Mouse (Mus musculus) olfactory bulb, adult 2 months (tissue): ENCODE measurements around the gene Cep57l1. TPM values are rescaled to one million over a fixed set of nuclear protein-coding genes. Genes with fewer than 3 reads are reported as not detected.
"Not testable (repeated sequence)": the region's sequence is repeated elsewhere in the genome, so short reads cannot be mapped to it uniquely, and the experiment has no call there.

Source experiments
- H3K27ac ChIP-seq: fragments of 200-500 bp; 2 replicates; pipeline ENCODE4 v1.5.1; 2012; ENCODE audit warnings: low read depth, low read length; ENCODE audit not compliant: insufficient read depth
- H3K4me1 ChIP-seq: fragments of 200-500 bp; 2 replicates; pipeline ENCODE4 v1.6.1; 2012; ENCODE audit warnings: low read length; ENCODE audit not compliant: control insufficient read depth, insufficient read depth
- H3K4me3 ChIP-seq: fragments of 200-500 bp; 2 replicates; pipeline ENCODE4 v1.5.1; 2012; ENCODE audit warnings: mild to moderate bottlenecking, low read depth, low read length, moderate library complexity; ENCODE audit not compliant: insufficient read depth
- CTCF ChIP-seq: fragments of 200-500 bp; IDR thresholded peaks from 2 replicates; pipeline ENCODE4 v1.5.1; 2012; ENCODE audit warnings: low read depth, mild to moderate bottlenecking, low read length, moderate library complexity; ENCODE audit not compliant: insufficient read depth
- POLR2A ChIP-seq: fragments of 200-500 bp; IDR thresholded peaks from 2 replicates; pipeline ENCODE4 v1.6.1; 2012; ENCODE audit warnings: mild to moderate bottlenecking, low read depth, low read length, moderate library complexity; ENCODE audit not compliant: insufficient read depth
- WGBS: fragments of 180-500 bp; shearing (Covaris S2); methylation state at CpG from one replicate; pipeline ENCODE4 v1.1.7; 2018; 5-methylcytosine and 5-hydroxymethylcytosine counted together
- polyA plus RNA-seq: library from polyadenylated mRNA; stranded (reverse); fragments of >200 nt; gene quantifications from 2 replicates; pipeline ENCODE4 v1.2.4, GENCODE M21; 2012; ENCODE audit warnings: low replicate concordance; ENCODE audit not compliant: missing spikeins, insufficient read depth, insufficient read length

Cep57l1 gene
- polyA plus RNA-seq, 1 experiment, result not detected

DNA sequence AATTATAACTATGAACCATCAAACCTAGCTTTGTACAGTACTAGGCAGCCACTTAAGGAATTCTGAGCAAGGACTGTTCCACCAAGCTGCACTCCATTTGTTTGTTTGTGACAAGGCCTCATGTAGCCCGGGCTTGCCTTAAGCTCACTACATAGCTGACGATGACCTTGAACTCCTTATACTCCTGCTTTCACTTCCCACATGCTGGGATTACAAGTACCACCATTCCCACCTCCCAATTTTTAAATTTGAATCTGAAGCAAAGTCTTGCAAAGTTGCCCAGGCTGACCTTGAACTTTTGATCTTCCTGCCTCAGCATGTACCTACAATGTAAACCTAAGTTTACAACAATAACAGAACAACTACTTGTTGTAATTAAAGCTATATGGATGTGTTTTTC is 20.3 kb upstream of the Cep57l1 start:
- no peak for TF ChIP-seq POLR2A
- TF ChIP-seq CTCF, result no peak
- no peak overlapping the region for H3K27ac ChIP-seq
- no peak overlapping the region for H3K4me3 ChIP-seq
- peaks cover 8% of the 10 kb centered on the region for H3K4me1 ChIP-seq
- 96% methylated on average over 2 of the region's 2 CpGs for WGBS

DNA sequence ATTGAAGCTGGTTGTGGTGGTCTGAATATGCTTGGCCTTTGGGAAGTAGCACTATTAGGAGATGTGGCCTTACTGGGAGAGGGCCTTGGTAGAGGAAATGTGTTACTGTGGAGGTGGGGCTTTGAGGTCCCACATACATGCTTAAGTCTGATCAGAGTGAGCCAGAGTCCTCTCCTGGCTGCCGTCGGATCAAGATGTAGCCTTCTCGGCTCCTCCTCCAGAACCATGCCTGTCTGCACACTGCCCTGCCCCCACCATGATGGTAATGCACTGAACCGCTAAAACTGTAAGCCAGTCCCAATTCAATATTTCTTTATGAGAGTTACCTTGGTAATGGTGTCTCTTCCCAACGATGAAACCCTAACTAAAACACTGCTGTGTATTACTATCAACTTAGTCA is 19.5 kb upstream of the Cep57l1 start:
- H3K4me3 ChIP-seq, result no peak overlapping the region
- 78% methylated on average over 5 of the region's 5 CpGs for WGBS
- TF ChIP-seq POLR2A, result no peak
- TF ChIP-seq CTCF, result no peak

DNA sequence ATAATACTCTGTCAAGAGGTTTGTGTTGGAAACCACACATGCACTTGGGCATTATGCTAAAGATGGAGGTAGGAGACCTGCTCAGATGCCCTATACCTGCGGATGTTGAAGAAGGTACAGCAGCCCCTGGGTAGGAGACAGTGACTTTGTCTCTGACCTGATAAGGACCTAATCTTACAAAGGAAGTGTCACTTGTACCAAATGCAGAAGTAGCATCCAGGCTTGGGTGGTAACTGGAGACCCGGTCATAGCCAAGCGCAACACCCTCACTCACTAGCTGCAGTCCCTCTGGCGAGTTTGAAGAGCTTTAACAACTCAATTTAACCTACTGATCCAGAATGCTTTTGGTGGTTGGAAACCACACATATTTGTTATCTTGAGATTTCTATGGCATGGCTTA is 18.1 kb upstream of the Cep57l1 start:
- no peak overlapping the region for H3K4me3 ChIP-seq
- peaks cover 8% of the 10 kb centered on the region for H3K4me1 ChIP-seq
- H3K27ac ChIP-seq, result no peak overlapping the region
- 90% methylated on average over 4 of the region's 4 CpGs for WGBS
- no peak for TF ChIP-seq POLR2A
- TF ChIP-seq CTCF, result no peak

More for the DNA sequence above, 19.5 kb upstream of the Cep57l1 start:
- no peak overlapping the region for H3K27ac ChIP-seq
- H3K4me1 ChIP-seq, result peaks cover 8% of the 10 kb centered on the region

DNA sequence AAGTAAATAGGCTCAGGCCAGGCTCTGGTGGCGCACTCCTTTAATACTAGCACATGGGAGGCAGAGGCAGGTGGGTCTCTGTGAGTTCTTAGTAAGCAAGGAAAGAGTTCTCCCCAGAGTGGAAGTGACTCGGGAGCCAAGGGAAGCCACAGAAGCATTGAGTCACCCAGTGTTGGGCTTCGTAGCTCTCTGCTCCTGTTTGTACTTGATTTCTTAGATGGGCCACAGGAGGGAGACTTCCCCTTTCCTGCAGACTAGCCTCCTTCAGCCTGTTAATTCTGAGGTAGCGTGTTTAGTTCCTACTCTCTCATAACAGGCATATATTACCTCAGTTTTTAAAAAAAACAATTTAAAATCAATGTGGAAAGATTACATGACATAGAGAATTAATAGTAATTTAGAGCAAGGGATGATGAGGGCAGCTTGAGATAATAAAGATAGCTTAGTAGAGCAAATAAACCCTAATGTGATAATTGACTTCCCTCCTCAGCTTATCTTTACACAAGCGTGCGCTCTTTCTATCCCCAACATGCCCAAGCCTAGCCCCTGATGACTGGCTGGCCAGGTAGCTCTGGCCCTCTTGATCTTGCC is 16.9 kb upstream of the Cep57l1 start:
- WGBS, result 86% methylated on average over 6 of the region's 6 CpGs
- no peak overlapping the region for H3K4me3 ChIP-seq
- H3K4me1 ChIP-seq, result peaks cover 2% of the 10 kb centered on the region; the same call in 1 of the 2 replicates
- TF ChIP-seq POLR2A (no peak), CTCF (no peak)
- H3K27ac ChIP-seq, result no peak overlapping the region

DNA sequence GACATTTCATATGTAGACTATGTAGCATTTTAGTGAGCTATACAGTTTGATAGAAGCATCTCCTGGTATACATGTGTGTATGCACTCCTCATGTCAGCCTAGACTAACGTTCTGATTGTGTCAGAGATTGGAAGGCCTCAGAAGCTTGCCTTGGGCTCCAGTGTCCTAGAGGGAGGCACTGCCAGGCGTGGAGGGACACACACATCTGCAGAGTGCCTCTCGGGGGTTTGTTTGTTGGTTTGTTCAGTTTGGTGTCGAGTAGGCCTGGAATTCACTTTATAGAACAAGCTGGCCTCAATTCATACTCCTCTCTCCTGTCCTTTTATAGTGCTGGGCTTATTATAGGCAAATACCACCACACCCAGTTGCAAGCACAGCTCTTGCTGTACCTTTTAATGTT is 16.3 kb upstream of the Cep57l1 start:
- TF ChIP-seq POLR2A (no peak), CTCF (no peak)
- H3K27ac ChIP-seq, result no peak overlapping the region
- H3K4me1 ChIP-seq, result peaks cover 2% of the 10 kb centered on the region; the same call in 1 of the 2 replicates
- WGBS, result 90% methylated on average over 4 of the region's 4 CpGs
- H3K4me3 ChIP-seq, result no peak overlapping the region

DNA sequence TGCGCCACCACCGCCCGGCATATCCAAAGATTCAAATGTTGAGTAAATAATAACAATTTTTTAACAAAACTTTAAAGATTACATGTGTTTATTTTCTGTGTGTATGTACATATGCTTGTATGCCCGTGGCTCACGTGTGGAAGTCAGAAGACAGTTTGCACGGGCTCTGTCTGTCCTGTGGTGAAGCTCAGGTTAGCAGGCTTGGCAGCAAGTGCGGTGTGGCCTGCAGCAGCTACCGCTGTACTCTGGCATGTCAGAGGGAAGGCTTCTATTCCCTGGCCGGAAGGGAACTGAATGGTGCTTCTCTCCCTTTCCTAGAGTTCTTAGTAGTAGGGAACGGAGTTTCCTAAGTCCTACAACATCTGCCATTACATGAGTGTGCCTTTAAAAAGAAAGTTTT is 15.4 kb upstream of the Cep57l1 start:
- Histone ChIP-seq H3K4me3 (no peak overlapping the region), H3K4me1 (peaks cover 5% of the 10 kb centered on the region), H3K27ac (no peak overlapping the region)
- WGBS, result 87% methylated on average over 10 of the region's 10 CpGs
- TF ChIP-seq POLR2A, result no peak
- TF ChIP-seq CTCF, result no peak

DNA sequence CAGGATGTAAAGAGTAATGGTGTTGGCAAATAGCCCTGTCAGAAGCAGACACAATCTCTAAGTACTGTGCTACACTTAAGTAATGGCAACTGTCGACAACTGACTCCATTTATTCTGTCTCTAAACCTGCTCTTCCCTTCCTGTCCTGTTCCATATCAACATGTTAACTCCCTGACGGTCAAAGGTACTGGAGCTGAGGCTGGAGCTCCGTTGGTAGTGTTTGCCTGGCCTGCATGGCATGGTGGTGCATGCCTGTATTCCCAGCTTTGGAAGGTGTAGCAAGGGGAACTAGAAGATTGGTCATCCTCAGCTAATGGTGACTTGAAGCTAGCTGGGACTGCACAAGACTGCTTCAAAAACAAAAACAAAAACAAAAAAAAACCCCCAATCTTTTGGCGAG is 14.2 kb upstream of the Cep57l1 start:
- WGBS, result 88% methylated on average over 4 of the region's 4 CpGs
- Histone ChIP-seq H3K4me3 (no peak overlapping the region), H3K4me1 (peaks cover 5% of the 10 kb centered on the region), H3K27ac (no peak overlapping the region)
- TF ChIP-seq CTCF (no peak), POLR2A (no peak)

DNA sequence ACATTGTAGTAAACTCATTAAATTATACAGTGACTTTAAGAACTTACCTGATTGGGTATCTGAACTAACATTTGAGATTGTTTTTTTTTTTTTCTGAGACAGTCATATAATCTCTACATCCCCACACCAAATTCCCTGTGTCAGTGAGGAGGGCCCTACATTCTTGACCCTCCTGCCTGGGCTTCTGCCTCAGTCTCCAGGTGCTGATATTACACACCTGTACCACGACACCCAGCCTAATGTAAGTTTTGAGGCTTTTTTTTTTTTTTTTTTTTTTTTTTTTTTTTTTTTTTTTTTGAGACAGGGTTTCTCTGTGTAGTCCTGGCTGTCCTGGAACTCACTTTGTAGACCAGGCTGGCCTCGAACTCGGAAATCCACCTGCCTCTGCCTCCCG is 13.6 kb upstream of the Cep57l1 start:
- not testable (repeated sequence) for H3K4me1 ChIP-seq, H3K27ac ChIP-seq, H3K4me3 ChIP-seq
- 99% methylated on average over 4 of the region's 4 CpGs for WGBS

DNA sequence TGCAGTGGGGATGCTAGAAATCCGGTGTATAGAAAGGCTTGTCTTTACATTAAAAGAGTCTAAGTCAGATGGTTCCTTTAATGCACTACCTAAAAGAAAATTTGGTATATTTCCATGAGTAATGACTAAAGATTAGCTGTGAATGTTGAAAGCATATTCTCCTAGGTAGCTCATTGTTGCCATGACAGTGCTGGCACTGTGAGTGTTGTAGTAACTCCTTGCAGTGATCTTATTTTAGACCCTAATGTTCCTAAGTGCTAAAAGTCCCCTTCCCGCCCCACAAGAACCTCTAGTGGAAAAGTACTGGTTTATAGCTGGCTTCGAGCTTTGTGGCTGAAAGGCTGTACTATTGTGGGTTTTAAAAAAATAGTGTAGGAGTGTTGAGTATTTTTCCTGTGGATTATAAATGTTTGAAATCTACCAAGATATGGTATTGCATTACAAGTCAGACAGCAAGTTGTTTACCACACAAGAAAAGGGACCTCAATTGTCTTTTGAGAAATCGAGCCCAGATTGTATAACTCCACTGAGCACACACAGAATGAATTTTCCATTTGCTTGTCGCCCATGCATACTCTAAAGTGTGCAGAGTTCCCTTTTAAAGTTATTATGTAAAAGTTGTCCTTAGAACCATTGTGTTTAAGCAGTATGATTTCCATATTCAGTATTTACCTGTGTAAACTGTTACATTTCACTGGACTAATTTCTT is 13.1 kb upstream of the Cep57l1 start:
- H3K4me1 ChIP-seq, result peaks cover 5% of the 10 kb centered on the region
- TF ChIP-seq POLR2A (no peak), CTCF (no peak)
- H3K27ac ChIP-seq, result no peak overlapping the region
- H3K4me3 ChIP-seq, result no peak overlapping the region
- WGBS, result 24% methylated on average over 5 of the region's 5 CpGs

DNA sequence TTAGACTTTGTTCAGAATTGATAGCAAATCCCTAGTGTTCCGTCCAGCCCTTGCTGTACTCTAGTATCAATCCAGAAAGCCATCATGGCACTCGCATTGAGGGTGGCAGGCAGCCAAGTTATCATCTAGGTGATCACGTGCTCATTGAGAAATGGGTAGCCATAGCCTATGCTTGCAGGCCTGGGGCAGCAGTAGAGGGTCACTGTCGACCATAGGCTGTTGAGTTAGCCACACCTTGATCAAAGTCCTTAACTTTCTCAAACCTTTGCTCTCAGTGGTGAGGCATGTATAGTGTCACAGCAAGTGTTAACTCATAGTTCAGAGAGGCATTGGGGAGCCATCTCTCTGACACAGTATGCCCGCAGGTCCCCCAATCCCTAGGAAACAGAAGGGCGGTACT is 11.5 kb upstream of the Cep57l1 start:
- H3K4me3 ChIP-seq, result no peak overlapping the region
- H3K4me1 ChIP-seq, result peaks cover 7% of the 10 kb centered on the region
- TF ChIP-seq CTCF (no peak), POLR2A (no peak)
- WGBS, result 89% methylated on average over 6 of the region's 6 CpGs
- peak overlapping the region; percentile 7; the same call in 1 of the 2 replicates for H3K27ac ChIP-seq
